Mouse (Mus musculus): ENCODE data around the gene Hoxa9. TPM values are rescaled to one million over a fixed set of nuclear protein-coding genes. Genes with fewer than 3 reads are reported as not detected.

Hoxa9 gene
- polyA plus RNA-seq, 2 experiments = 39.0 to 107 TPM

DNA sequence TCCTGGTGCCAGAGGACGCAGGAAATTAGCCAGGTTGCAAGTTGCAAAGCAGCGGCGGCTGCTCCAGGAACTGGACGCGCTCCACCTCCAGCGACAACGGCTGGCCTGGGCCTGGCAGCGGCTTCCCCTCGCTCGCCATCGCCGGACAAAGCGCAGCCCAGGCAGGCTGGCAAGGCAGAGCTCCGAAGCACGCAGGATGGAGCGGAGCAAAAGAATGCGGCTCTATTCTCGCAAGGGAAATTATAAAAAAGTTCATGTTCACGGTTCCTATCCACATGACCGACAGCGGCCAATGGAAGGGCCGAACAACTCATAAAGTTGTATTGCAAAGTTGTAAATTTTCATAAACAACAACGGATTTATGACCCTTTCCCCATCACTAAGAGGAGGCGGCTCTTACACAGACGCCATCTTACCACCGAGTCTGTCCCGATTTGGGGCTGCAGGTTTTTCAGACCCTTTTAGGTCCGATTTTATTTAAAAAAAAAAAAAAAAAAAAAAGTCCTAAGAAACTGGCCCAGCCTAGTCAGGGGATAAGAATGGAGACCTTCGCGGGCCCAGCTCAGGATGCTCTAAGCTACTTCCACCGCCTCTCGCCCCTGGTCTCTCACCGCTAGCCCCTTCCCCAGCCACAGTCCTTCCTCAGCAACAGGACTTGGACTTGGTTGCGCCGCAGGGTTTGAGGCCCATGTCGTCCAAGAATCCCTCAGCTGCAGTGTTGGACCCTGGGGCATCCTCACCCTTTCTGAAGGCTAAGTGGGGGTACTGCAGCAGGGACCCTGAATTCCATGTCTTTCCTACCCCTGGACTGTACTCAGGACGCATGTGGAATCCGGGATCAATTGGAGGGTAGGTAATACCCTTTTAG lies 17.5 kb downstream of the Hoxa9 start, which contains the start of the genes Hoxa3 and Gm28308:
Gene Hoxa3 (minus strand): TSS at position 218 of the 868 bp plus-strand sequence.
Gene Gm28308 (minus strand): TSS at position 221 of the 868 bp plus-strand sequence.
- H3K27me3 ChIP-seq (ENCODE audit: control insufficient read depth, insufficient read depth, low read length) = peaks cover 29% of the 10 kb centered on the region
- TF ChIP-seq POLR2A (IDR thresholded peaks at IDR 0.05; ENCODE audit: borderline replicate concordance, extremely low read depth, insufficient read depth, insufficient read length) = peak; percentile 92; the same call in 1 of the 2 replicates
- 2% methylated on average over 38 of the region's 38 CpGs for WGBS
- H3K9ac ChIP-seq (ENCODE audit: low read depth, low read length, severe bottlenecking) = peak within 1 kb of the TSS; percentile 84
- peak within 1 kb of the TSS; percentile 91 for H3K27ac ChIP-seq (replicated peaks; ENCODE audit: low read depth, low read length)
- H3K4me1 ChIP-seq (ENCODE audit: control insufficient read depth, insufficient read depth, low read length) = peaks cover 50% of the 10 kb centered on the region
- no peaks in the 10 kb centered on the region for H3K9me3 ChIP-seq (ENCODE audit: control insufficient read depth, low read length)
- H3K4me2 ChIP-seq (replicated peaks; ENCODE audit: low read depth, low read length, severe bottlenecking) = peak within 1 kb of the TSS; percentile 75
- peak; percentile 68 for ATAC-seq (ENCODE audit: low FRiP score, low read depth)
- peak within 1 kb of the TSS; percentile 65 for H3K4me3 ChIP-seq (replicated peaks; ENCODE audit: low read length)
- DNase-seq (ENCODE audit: low spot score) = peak; percentile 86
- H3K36me3 ChIP-seq (ENCODE audit: control insufficient read depth, insufficient read depth, low read length) = no peaks in the 10 kb centered on the region

DNA sequence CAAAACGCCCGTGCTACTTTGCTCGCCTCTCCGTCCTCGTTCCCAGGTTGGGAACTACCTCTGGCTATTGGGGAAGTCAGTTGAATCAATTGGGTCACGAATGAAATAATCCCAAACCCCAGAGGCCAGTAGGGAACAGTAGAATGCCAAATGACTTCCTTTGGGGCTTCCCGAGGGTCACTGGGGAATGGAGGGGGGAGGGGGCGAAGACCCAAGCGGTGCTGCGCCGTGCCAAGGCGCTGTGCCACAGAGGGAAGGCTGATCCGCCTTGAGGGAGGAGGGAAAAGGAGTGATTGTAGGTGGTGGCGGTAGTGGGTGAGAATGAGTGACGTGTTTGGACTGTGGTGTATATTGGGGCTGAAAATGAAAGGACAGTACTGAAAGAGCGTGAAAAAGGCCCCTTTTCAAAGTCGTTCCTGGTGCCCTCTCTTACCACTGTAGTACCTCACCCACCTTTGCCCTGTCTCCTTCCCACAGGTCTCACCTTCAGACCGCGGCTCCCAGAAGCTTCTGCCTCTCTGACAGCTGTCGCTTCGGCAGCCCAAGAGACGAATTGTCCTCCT lies 18.3 kb downstream of the Hoxa9 start:
- Histone ChIP-seq H3K9ac (ENCODE audit: low read depth, low read length, severe bottlenecking) (peak overlapping the region; percentile 84), H3K4me3 (replicated peaks; ENCODE audit: low read length) (peak overlapping the region; percentile 65), H3K27me3 (ENCODE audit: control insufficient read depth, insufficient read depth, low read length) (peaks cover 29% of the 10 kb centered on the region), H3K27ac (replicated peaks; ENCODE audit: low read depth, low read length) (peak overlapping the region; percentile 91), H3K36me3 (ENCODE audit: control insufficient read depth, insufficient read depth, low read length) (no peaks in the 10 kb centered on the region), H3K4me1 (ENCODE audit: control insufficient read depth, insufficient read depth, low read length) (peaks cover 47% of the 10 kb centered on the region), H3K4me2 (replicated peaks; ENCODE audit: low read depth, low read length, severe bottlenecking) (peak overlapping the region; percentile 75), H3K9me3 (ENCODE audit: control insufficient read depth, low read length) (no peaks in the 10 kb centered on the region)
- WGBS = 0% methylated on average over 22 of the region's 22 CpGs
- peak; percentile 4 for DNase-seq (ENCODE audit: low spot score)
- no peak for ATAC-seq (ENCODE audit: low FRiP score, low read depth)
- TF ChIP-seq POLR2A (IDR thresholded peaks at IDR 0.05; ENCODE audit: borderline replicate concordance, extremely low read depth, insufficient read depth, insufficient read length) = 0 out of 2 replicates have a peak, but pooled peaks have one; percentile 17

DNA sequence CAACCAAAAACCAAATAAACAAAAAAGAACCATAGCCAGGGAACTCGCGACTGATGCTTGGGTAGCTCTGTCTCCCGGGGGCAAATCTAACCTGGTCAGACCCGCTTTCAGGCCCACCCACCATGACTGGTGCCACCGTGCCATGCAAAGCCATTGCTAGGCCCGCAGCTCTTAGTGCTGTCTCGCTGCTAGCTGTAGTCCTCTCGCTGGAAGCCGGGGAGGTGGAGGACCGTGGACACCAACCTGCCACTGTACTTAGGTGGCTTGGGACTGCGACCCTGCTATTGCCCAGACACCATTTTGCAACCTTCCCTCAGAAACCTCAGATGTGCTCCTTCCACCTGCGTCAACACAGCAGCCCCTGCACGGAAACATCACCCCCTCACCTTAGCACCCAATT lies 18.9 kb downstream of the Hoxa9 start:
- H3K27me3 ChIP-seq (ENCODE audit: control insufficient read depth, insufficient read depth, low read length) = peaks cover 35% of the 10 kb centered on the region

DNA sequence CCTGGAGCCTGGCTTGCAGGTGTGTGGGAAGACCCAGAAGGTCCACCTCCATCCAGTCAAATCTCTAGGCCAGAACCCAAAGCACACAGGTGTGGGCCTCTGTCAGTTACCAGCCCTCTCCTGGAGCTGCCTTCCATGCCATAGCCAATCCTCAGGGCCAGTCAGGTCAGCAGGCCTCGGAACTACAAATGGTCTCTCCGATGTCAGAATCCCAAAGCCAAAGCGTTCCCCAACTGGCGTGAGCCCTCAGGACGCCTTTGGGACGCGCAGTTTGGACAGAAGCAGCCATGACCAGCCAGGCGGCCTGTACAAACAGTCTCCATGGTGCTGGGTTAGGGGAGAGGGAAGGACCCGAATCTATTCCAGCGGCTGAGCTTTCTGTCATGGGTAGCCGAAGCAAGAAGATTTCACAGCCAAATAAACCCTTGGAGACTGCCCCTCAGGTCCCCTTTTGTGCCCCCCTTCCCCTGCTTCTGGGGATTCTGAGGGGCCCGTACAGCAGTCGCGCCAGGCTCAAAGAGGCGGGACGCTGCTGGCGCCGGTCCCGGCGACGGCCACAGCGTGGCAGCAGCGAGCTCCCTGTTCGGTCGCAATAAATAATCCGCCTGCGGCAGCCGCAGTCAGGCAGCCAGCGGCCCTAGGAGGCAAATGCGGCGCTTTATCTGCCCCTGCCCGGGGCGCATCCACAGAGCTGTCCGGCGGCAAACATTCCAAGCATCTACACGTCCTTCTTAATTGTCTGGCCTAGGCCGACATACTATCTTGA lies 19.5 kb downstream of the Hoxa9 start:
- no peaks in the 10 kb centered on the region for H3K9me3 ChIP-seq (ENCODE audit: control insufficient read depth, low read length)
- H3K27ac ChIP-seq (replicated peaks; ENCODE audit: low read depth, low read length) = peak overlapping the region; percentile 91
- peaks cover 50% of the 10 kb centered on the region for H3K4me1 ChIP-seq (ENCODE audit: control insufficient read depth, insufficient read depth, low read length)
- ATAC-seq (ENCODE audit: low FRiP score, low read depth) (peak; percentile 45; the same call in 1 of the 2 replicates), DNase-seq (ENCODE audit: low spot score) (peak; percentile 91)
- WGBS = under 1% methylated on average over 36 of the region's 37 CpGs
- H3K27me3 ChIP-seq (ENCODE audit: control insufficient read depth, insufficient read depth, low read length) = peaks cover 38% of the 10 kb centered on the region
- peak; percentile 73; the same call in 1 of the 2 replicates for TF ChIP-seq POLR2A (IDR thresholded peaks at IDR 0.05; ENCODE audit: borderline replicate concordance, extremely low read depth, insufficient read depth, insufficient read length)
- 0 out of 2 replicates have a peak, but pooled peaks cover 2% of the 10 kb centered on the region for H3K36me3 ChIP-seq (ENCODE audit: control insufficient read depth, insufficient read depth, low read length)
- peak overlapping the region; percentile 75 for H3K4me2 ChIP-seq (replicated peaks; ENCODE audit: low read depth, low read length, severe bottlenecking)
- peak overlapping the region; percentile 84 for H3K9ac ChIP-seq (ENCODE audit: low read depth, low read length, severe bottlenecking)
- H3K4me3 ChIP-seq (replicated peaks; ENCODE audit: low read length) = peak overlapping the region; percentile 65

More for the DNA sequence above, 18.9 kb downstream of the Hoxa9 start:
- Histone ChIP-seq H3K9ac (ENCODE audit: low read depth, low read length, severe bottlenecking) (peak overlapping the region; percentile 84), H3K9me3 (ENCODE audit: control insufficient read depth, low read length) (no peaks in the 10 kb centered on the region), H3K27ac (replicated peaks; ENCODE audit: low read depth, low read length) (peak overlapping the region; percentile 91), H3K4me1 (ENCODE audit: control insufficient read depth, insufficient read depth, low read length) (peaks cover 45% of the 10 kb centered on the region), H3K4me2 (replicated peaks; ENCODE audit: low read depth, low read length, severe bottlenecking) (peak overlapping the region; percentile 75), H3K4me3 (replicated peaks; ENCODE audit: low read length) (peak overlapping the region; percentile 65), H3K36me3 (ENCODE audit: control insufficient read depth, insufficient read depth, low read length) (no peaks in the 10 kb centered on the region)
- ATAC-seq (ENCODE audit: low FRiP score, low read depth) (no peak), DNase-seq (ENCODE audit: low spot score) (no peak)
- TF ChIP-seq POLR2A (IDR thresholded peaks at IDR 0.05; ENCODE audit: borderline replicate concordance, extremely low read depth, insufficient read depth, insufficient read length) = 0 out of 2 replicates have a peak, but pooled peaks have one; percentile 1
- WGBS = 0% methylated on average over 13 of the region's 13 CpGs
